Mouse (Mus musculus): ENCODE results near the gene Ahdc1. TPM values are rescaled to one million over a fixed set of nuclear protein-coding genes. Genes with fewer than 3 reads are reported as not detected.

Ahdc1 gene
- 10 to 100 TPM; 29.3 to 32.8 TPM for total RNA-seq (2021)
- long read RNA-seq, experiment 1, partial matches to known transcripts, result 6 of 9 reads
- long read RNA-seq, experiment 1, other reads (novel, unspliced or antisense), result 3 of 9 reads
- long read RNA-seq, experiment 2, partial matches to known transcripts, result 6 of 8 reads
- long read RNA-seq, experiment 2, other reads (novel, unspliced or antisense), result 2 of 8 reads

GRCm38 (mm10) chr4:133011028-133011820, at the start of gene Ahdc1:
Ahdc1 (plus strand) TSS chr4:133011260.
- DNase-seq, result peak; percentile 93

- no peak for DNase-seq
Measured at GRCm38 (mm10) chr4:132961866-132962265, 49.2 kb upstream of the Ahdc1 start.

GRCm38 (mm10) chr4:132962628-132963027, 48.4 kb upstream of the Ahdc1 start:
- no peak for DNase-seq

- DNase-seq, result no peak
Measured at GRCm38 (mm10) chr4:132963436-132963835, 47.6 kb upstream of the Ahdc1 start.

- DNase-seq, result no peak
Measured at GRCm38 (mm10) chr4:132964064-132964463, 47.0 kb upstream of the Ahdc1 start.

GRCm38 (mm10) chr4:132964473-132964872, 46.6 kb upstream of the Ahdc1 start:
- no peak for DNase-seq

GRCm38 (mm10) chr4:132968105-132968938, 42.7 kb upstream of the Ahdc1 start:
- no peak for DNase-seq

- DNase-seq, result no peak
Measured at GRCm38 (mm10) chr4:132971601-132972000, 39.5 kb upstream of the Ahdc1 start.

GRCm38 (mm10) chr4:132972101-132972500, 39.0 kb upstream of the Ahdc1 start:
- DNase-seq, result no peak

- no peak for DNase-seq
Measured at GRCm38 (mm10) chr4:132972556-132972955, 38.5 kb upstream of the Ahdc1 start.

GRCm38 (mm10) chr4:132973186-132973585, 37.9 kb upstream of the Ahdc1 start:
- no peak for DNase-seq

GRCm38 (mm10) chr4:132973814-132974398, 37.2 kb upstream of the Ahdc1 start, which contains the start of gene Fgr:
Fgr (plus strand) TSS chr4:132974095.
- no peak for DNase-seq

- peak; percentile 62 for DNase-seq
Measured at GRCm38 (mm10) chr4:132974904-132975303, 36.2 kb upstream of the Ahdc1 start.

- no peak for DNase-seq
Measured at GRCm38 (mm10) chr4:132975791-132976190, 35.3 kb upstream of the Ahdc1 start.

GRCm38 (mm10) chr4:132976729-132977128, 34.3 kb upstream of the Ahdc1 start:
- no peak for DNase-seq

GRCm38 (mm10) chr4:132977597-132977996, 33.5 kb upstream of the Ahdc1 start:
- no peak for DNase-seq

- DNase-seq, result no peak
Measured at GRCm38 (mm10) chr4:132979186-132979585, 31.9 kb upstream of the Ahdc1 start.

- no peak for DNase-seq
Measured at GRCm38 (mm10) chr4:132981621-132982020, 29.4 kb upstream of the Ahdc1 start.

GRCm38 (mm10) chr4:132982999-132983398, 28.1 kb upstream of the Ahdc1 start:
- DNase-seq, result no peak

GRCm38 (mm10) chr4:132983664-132984512, 27.2 kb upstream of the Ahdc1 start:
- no peak for DNase-seq

GRCm38 (mm10) chr4:132988581-132989355, 22.3 kb upstream of the Ahdc1 start:
- no peak for DNase-seq

Data from gastrocnemius, postnatal 25 days (tissue).